Mouse (Mus musculus) adrenal gland, postnatal 4 days (tissue): ENCODE measurements around the gene Lrp5. TPM values are rescaled to one million over a fixed set of nuclear protein-coding genes. Genes with fewer than 3 reads are reported as not detected.

Source experiments
- DNase-seq, 2 experiments: peaks; one replicate each; pipeline ENCODE4 v3.0.0; 2021 to 2022; ENCODE audit warnings: low spot score in 2 of 2, mixed read lengths in 2 of 2
- total RNA-seq, 2 experiments: library from RNA; stranded (reverse); gene quantifications; 2 replicates each; pipeline ENCODE4 v1.2.3; 2021

Gene Lrp5
- total RNA-seq, 2 experiments from 2014 or later, result 109 to 117 TPM

- DNase-seq, result no peak
Observed at GRCm38 (mm10) chr19:3564309-3564708, 122.1 kb downstream of the Lrp5 start.

- DNase-seq, result no peak
Observed at GRCm38 (mm10) chr19:3562752-3563151, 123.6 kb downstream of the Lrp5 start.

- DNase-seq, result no peak
Observed at GRCm38 (mm10) chr19:3562298-3562697, 124.1 kb downstream of the Lrp5 start.

- DNase-seq, result no peak
Observed at GRCm38 (mm10) chr19:3556169-3556827, 130.1 kb downstream of the Lrp5 start.

GRCm38 (mm10) chr19:3554785-3555184 is 131.6 kb downstream of the Lrp5 start:
- DNase-seq, result no peak

GRCm38 (mm10) chr19:3551573-3552159 is 134.7 kb downstream of the Lrp5 start:
- DNase-seq, result no peak

GRCm38 (mm10) chr19:3550101-3550500 is 136.3 kb downstream of the Lrp5 start:
- no peak for DNase-seq

GRCm38 (mm10) chr19:3549263-3549662 is 137.1 kb downstream of the Lrp5 start:
- DNase-seq, result no peak

- DNase-seq, result no peak
Observed at GRCm38 (mm10) chr19:3548311-3548710, 138.1 kb downstream of the Lrp5 start.

- DNase-seq, result no peak
Observed at GRCm38 (mm10) chr19:3544995-3545394, 141.4 kb downstream of the Lrp5 start.

- DNase-seq, result no peak
Observed at GRCm38 (mm10) chr19:3542591-3542990, 143.8 kb downstream of the Lrp5 start.

- DNase-seq, result no peak
Observed at GRCm38 (mm10) chr19:3540997-3541396, 145.4 kb downstream of the Lrp5 start.

GRCm38 (mm10) chr19:3540254-3540653 is 146.1 kb downstream of the Lrp5 start:
- no peak for DNase-seq

- DNase-seq, result no peak
Observed at GRCm38 (mm10) chr19:3539456-3539855, 146.9 kb downstream of the Lrp5 start.

GRCm38 (mm10) chr19:3537658-3538057 is 148.7 kb downstream of the Lrp5 start:
- no peak for DNase-seq

- DNase-seq, result no peak
Observed at GRCm38 (mm10) chr19:3534945-3535344, 151.4 kb downstream of the Lrp5 start.

Other genes with a start within 250 kb of the Lrp5 start
- 100 to 1,000 TPM; 104 to 114 TPM for gene Ppp6r3, start 110.8 kb downstream of the Lrp5 start, total RNA-seq
- 10 to 100 TPM; 23.7 to 23.9 TPM for gene 1810055G02Rik, start 21.7 kb upstream of the Lrp5 start, total RNA-seq
- 10 to 100 TPM; 69.7 to 70.8 TPM for gene Kmt5b, start 80.9 kb upstream of the Lrp5 start, total RNA-seq
- 10 to 100 TPM; 63.5 to 70.5 TPM for gene Chka, start 165.2 kb upstream of the Lrp5 start, total RNA-seq
- 10 to 100 TPM; 80.5 to 91.9 TPM for gene Tcirg1, start 220.6 kb upstream of the Lrp5 start, total RNA-seq
- gene Ndufs8, start 226.2 kb upstream of the Lrp5 start, total RNA-seq, result 100 to 1,000 TPM; 205 to 212 TPM
- 100 to 1,000 TPM; 117 to 121 TPM for gene Aldh3b1, start 243.2 kb upstream of the Lrp5 start, total RNA-seq
- 10 to 100 TPM; 53.9 to 60.7 TPM for gene Unc93b1, start 248.6 kb upstream of the Lrp5 start, total RNA-seq